Mouse (Mus musculus) megakaryocyte-erythroid progenitor cell, adult 5 weeks (primary cell): ENCODE measurements around the gene Taar4. TPM values are rescaled to one million over a fixed set of nuclear protein-coding genes. Genes with fewer than 3 reads are reported as not detected.

Experiments used
- polyA plus RNA-seq: library from polyadenylated mRNA; stranded (reverse); fragments of >175 nt; gene quantifications from 2 replicates; pipeline ENCODE4 v1.2.3, GENCODE M21; 2012

Taar4 gene
- polyA plus RNA-seq: not detected in 2 replicates

DNA sequence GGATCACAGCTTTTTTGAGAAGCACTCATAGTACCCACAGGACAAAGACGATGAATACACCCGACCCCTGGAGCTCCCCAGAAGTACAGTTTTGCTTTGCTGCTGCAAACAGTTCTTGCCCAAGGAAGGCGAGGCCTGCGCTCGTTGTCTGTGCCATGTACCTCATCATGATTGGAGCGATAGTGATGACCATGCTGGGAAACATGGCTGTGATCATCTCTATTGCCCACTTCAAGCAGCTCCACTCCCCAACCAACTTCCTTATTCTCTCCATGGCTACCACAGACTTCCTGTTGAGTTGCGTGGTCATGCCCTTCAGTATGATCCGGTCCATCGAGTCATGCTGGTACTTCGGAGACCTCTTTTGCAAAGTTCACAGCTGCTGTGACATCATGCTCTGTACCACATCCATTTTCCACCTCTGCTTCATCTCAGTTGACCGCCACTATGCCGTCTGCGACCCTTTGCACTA lies at the start of gene Taar4:
TSS of gene Taar4 (plus strand) at position 51 of the 472 bp plus-strand sequence.

GRCm38 (mm10) chr10:23920056-23920455 lies 40.2 kb upstream of the Taar4 start, which contains the start of gene Taar1:
Gene Taar1 (plus strand): TSS chr10:23920356.

DNA sequence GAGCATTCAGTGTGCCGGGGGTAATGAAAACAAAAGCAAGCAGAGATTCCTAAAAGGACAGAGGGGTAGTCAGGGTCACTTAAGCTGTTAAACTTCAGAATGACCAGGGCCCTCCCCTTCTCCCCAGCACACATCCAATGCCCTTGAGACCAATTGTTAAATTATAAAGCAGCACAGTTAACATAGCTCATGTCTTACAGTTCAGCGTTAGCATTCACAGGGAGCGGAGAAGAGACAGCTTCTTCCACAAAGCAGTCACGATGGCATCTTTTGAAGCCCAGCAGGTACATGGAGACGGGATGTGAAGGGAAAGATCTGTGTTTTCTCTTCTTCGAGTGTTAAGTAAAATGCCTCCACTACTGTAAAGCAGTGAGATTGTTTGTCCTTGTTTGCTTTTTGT lies 22.0 kb upstream of the Taar4 start, which contains the start of gene Taar2:
TSS of gene Taar2 (plus strand) at position 261 of the 400 bp plus-strand sequence.

GRCm38 (mm10) chr10:23949508-23950005 lies 10.7 kb upstream of the Taar4 start, which contains the start of gene Taar3:
Gene Taar3 (plus strand): TSS chr10:23949558.

DNA sequence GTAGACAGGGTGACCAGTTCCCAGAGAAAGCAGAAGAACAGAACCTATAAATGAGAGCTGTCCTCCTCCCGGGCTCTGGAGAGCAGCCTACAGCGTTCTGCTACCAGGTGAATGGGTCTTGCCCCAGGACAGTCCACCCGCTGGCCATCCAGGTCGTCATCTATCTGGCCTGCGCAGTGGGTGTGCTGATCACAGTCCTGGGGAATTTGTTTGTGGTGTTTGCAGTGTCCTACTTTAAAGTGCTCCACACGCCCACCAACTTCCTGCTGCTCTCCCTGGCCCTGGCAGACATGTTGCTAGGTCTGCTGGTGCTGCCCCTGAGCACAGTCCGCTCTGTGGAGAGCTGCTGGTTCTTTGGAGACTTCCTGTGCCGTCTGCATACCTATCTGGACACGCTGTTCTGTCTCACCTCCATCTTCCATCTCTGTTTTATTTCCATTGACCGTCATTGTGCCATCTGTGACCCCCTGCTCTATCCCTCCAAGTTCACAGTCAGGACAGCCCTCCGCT lies 10.4 kb downstream of the Taar4 start, which contains the start of gene Taar5:
TSS of gene Taar5 (plus strand) at position 51 of the 510 bp plus-strand sequence.

DNA sequence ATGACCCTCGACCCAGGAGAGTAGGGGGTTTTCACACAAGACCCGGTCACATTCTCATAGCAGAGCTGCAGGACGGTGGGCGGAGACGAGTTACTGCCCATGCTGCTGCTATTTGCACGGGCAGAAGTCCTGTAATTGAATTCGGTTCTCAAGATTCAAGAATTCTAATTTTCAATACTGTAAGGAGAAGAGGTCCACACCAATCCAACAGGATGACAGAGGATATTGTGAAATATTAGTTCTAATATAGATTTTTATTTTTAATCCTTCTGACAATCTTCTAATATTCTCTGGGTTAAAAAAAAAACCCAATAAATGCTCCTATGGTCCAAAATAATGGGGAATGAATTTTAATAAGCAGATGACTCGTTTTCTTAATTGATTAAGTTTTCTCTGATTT lies 25.3 kb downstream of the Taar4 start, which contains the start of gene Taar6:
TSS of gene Taar6 (minus strand) at position 101 of the 400 bp plus-strand sequence.

GRCm38 (mm10) chr10:23993381-23993780 lies 33.1 kb downstream of the Taar4 start, which contains the start of gene Taar7a:
Gene Taar7a (minus strand): TSS chr10:23993481.

DNA sequence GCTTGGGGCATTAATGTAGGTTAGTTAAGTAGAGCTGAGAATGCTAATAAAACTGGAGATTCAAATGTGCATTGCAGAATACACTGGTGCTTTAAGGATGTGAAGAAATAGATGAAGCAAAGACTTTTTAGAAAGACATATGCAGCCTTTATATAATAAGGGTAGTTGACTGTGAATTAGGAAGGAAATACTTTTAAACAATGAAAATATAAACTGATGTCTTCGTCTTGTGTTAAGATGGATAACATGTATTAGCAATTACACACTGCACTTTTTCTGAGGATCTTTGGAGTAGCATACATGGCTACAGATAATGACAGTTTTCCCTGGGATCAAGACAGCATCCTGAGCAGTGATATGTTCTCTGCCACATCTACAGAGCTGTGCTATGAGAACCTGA lies 39.3 kb downstream of the Taar4 start, which contains the start of gene Taar7b:
TSS of gene Taar7b (plus strand) at position 301 of the 400 bp plus-strand sequence.

Other genes with a start within 250 kb of the Taar4 start
- gene Rps12, start 173.2 kb upstream of the Taar4 start, polyA plus RNA-seq: 1,520 and 1,521 TPM in 2 replicates
- 0.41 and 1.4 TPM in 2 replicates for gene Slc18b1, start 163.5 kb upstream of the Taar4 start, polyA plus RNA-seq
- gene Vnn3, start 109.0 kb upstream of the Taar4 start, polyA plus RNA-seq: 0.12 TPM in 1 of 2 replicates, not detected in the other
- gene Vnn1, start 65.8 kb upstream of the Taar4 start, polyA plus RNA-seq: not detected in 2 replicates
- gene Taar1, start 40.1 kb upstream of the Taar4 start, polyA plus RNA-seq: not detected in 2 replicates
- not detected in 2 replicates for gene Taar2, start 21.9 kb upstream of the Taar4 start, polyA plus RNA-seq
- gene Taar3, start 10.9 kb upstream of the Taar4 start, polyA plus RNA-seq: not detected in 2 replicates
- gene Taar5, start 10.2 kb downstream of the Taar4 start, polyA plus RNA-seq: not detected in 2 replicates
- gene Taar6, start 25.2 kb downstream of the Taar4 start, polyA plus RNA-seq: not detected in 2 replicates
- not detected in 2 replicates for gene Taar7a, start 33.0 kb downstream of the Taar4 start, polyA plus RNA-seq
- gene Taar7b, start 39.4 kb downstream of the Taar4 start, polyA plus RNA-seq: not detected in 2 replicates
- not detected in 2 replicates for gene Taar7d, start 66.7 kb downstream of the Taar4 start, polyA plus RNA-seq
- not detected in 2 replicates for gene Taar7e, start 77.1 kb downstream of the Taar4 start, polyA plus RNA-seq
- not detected in 2 replicates for gene Taar7f, start 89.0 kb downstream of the Taar4 start, polyA plus RNA-seq
- not detected in 2 replicates for gene Taar8a, start 116.0 kb downstream of the Taar4 start, polyA plus RNA-seq
- not detected in 2 replicates for gene Taar8b, start 131.8 kb downstream of the Taar4 start, polyA plus RNA-seq
- not detected in 2 replicates for gene Taar8c, start 141.4 kb downstream of the Taar4 start, polyA plus RNA-seq
- not detected in 2 replicates for gene Taar9, start 149.0 kb downstream of the Taar4 start, polyA plus RNA-seq
- 126 and 152 TPM in 2 replicates for gene Stx7, start 188.8 kb downstream of the Taar4 start, polyA plus RNA-seq